Mouse (Mus musculus): Measurements from ENCODE around the gene Fgfr1op. TPM values are rescaled to one million over a fixed set of nuclear protein-coding genes. Genes with fewer than 3 reads are reported as not detected.
"Not testable (repeated sequence)": the region's sequence is repeated elsewhere in the genome, so short reads cannot be mapped to it uniquely, and the experiment has no call there.

Fgfr1op gene
- polyA plus RNA-seq (2015; fragmentation: Nextera tagmentation; extraction: Ambion mirVana) = 32.8 and 33.7 TPM in 2 replicates

DNA sequence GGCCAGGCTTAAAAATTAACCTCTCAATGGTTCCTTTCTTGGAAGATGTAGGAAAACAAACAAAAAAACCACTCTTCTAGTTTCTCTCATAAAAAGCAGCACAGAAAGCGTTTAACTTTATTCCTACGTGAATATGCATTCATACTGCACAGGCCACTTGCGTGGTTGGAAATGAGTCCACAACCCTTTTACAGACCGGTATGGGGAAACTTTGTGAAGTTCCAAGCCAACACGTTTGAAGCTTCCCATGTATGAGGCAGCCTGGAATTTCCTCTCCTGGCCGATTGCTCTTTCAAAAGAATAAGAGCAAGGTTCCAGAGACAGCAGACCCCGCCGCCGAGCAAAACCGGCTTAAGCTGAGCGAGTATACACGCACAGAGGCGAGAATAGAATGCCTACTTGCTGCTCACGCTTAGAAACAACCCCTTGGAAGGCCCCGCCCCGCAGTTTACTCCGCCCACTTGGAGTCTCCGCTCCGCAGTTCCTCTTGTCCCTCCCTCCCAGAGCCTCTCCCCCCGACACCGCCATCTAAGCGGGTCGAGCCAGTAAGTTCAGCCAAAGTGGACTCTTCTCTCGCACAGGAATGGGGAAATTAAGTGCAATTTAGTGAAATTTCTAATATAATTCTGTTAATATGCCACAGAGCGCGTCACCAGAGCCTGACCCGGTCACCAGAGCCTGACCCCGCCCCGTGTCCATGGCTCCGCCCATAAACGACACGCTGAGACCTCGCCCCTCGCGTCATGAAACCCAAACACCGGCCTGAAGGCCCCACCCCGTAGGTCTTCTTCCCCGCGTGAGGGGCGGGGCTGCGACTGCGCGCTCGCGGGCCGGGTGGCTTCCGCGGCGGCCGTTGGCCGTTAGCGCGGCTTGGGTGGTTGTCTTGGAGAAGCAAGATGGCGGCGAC lies at the start of gene Fgfr1op:
Fgfr1op (plus strand) TSS at position 801 of the 907 bp plus-strand sequence.
- H3K36me3 ChIP-seq (ENCODE audit: control insufficient read depth, insufficient read depth, low read length); H3K9me3 ChIP-seq (replicated peaks; ENCODE audit: control insufficient read depth, low read length); H3K27me3 ChIP-seq (ENCODE audit: control insufficient read depth, insufficient read depth, low read length); H3K27ac ChIP-seq (ENCODE audit: low read length); H3K4me1 ChIP-seq (ENCODE audit: control insufficient read depth, insufficient read depth, low read length): not testable (repeated sequence)
- peak; percentile 98 for ATAC-seq (ENCODE audit: insufficient read depth, low FRiP score)
- peak within 1 kb of the TSS; percentile 64 for H3K9ac ChIP-seq (ENCODE audit: low read length)
- peak within 1 kb of the TSS; percentile 44 for H3K4me2 ChIP-seq (ENCODE audit: low read depth, low read length)
- under 1% methylated on average over 11 of the region's 55 CpGs for WGBS
- H3K4me3 ChIP-seq (replicated peaks; ENCODE audit: low read length) = peak within 1 kb of the TSS; percentile 52

DNA sequence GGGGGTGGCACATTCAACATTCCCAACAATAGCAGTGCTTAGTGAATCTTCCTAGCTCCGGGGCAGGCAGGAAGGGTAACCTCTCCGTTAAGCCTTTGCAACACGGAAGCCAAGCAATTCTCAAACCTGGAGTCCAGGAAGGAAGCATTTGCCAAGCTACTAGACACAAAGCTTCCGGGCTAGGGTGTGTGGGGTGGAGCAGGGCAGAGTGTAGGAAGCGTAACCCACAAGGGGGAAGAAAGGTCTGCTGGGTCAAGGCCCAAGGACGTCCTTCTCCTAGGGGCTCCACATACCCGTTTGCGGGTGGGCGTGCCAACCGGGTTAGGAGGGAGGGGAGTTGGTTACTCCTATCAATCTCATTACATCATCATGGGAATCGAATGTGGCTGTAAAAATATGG lies 48.9 kb upstream of the Fgfr1op start:
- not testable (repeated sequence) for H3K4me1 ChIP-seq (ENCODE audit: control insufficient read depth, insufficient read depth, low read length); H3K9ac ChIP-seq (ENCODE audit: low read length); H3K36me3 ChIP-seq (ENCODE audit: control insufficient read depth, insufficient read depth, low read length); H3K9me3 ChIP-seq (replicated peaks; ENCODE audit: control insufficient read depth, low read length); ATAC-seq (ENCODE audit: insufficient read depth, low FRiP score); H3K4me3 ChIP-seq (replicated peaks; ENCODE audit: low read length); H3K27ac ChIP-seq (ENCODE audit: low read length); H3K4me2 ChIP-seq (ENCODE audit: low read depth, low read length); H3K27me3 ChIP-seq (ENCODE audit: control insufficient read depth, insufficient read depth, low read length)
- WGBS = 58% methylated on average over 5 of the region's 11 CpGs

DNA sequence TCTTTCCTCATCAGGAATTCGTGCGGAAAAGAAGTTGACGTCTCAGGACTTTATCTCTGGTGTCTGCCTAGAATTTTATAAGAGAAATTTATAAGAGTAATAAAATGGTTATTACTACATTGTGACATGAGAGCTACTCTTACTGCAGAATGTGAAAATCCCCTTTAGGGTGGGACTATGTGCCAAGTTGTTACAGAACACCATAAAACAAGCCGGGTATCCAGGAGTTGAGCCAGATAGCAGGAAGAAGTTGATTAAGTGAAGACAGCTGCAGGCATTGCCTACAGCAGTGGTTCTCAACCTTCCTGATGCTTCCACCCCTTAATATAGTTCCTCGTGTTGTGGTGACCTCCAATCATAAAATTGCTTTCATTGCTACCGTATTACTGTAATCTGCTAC lies 48.4 kb upstream of the Fgfr1op start:
- H3K4me2 ChIP-seq (ENCODE audit: low read depth, low read length) = not testable (repeated sequence)
- no CpG with 5 or more reads among the region's 6 CpGs for WGBS

DNA sequence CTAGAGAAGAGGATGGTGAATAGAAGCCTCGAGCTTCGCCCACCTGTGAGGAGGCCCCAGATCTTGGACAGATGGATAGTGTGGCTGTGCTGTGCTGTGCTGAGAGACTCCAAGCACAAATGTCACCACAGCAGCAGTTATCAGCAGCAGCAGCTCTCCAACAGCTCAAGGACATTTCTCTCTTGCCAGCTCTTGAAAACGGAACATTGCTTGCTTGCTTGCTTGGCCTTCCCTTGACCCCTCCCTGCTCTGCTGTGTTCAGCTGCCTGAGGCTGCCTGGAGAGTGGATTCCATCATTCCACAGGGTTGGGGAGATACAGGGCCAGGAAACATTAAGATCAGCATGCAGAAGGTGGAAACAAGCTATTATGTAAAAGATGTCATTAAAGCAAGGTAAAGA lies 42.3 kb upstream of the Fgfr1op start:
- ATAC-seq (ENCODE audit: insufficient read depth, low FRiP score); H3K9me3 ChIP-seq (replicated peaks; ENCODE audit: control insufficient read depth, low read length); H3K27ac ChIP-seq (ENCODE audit: low read length); H3K4me3 ChIP-seq (replicated peaks; ENCODE audit: low read length); H3K27me3 ChIP-seq (ENCODE audit: control insufficient read depth, insufficient read depth, low read length); H3K4me1 ChIP-seq (ENCODE audit: control insufficient read depth, insufficient read depth, low read length); H3K36me3 ChIP-seq (ENCODE audit: control insufficient read depth, insufficient read depth, low read length); H3K4me2 ChIP-seq (ENCODE audit: low read depth, low read length); H3K9ac ChIP-seq (ENCODE audit: low read length): not testable (repeated sequence)
- no CpG with 5 or more reads among the region's 3 CpGs for WGBS

More for the DNA sequence above, 48.4 kb upstream of the Fgfr1op start:
- not testable (repeated sequence) for H3K9ac ChIP-seq (ENCODE audit: low read length); H3K27ac ChIP-seq (ENCODE audit: low read length); H3K9me3 ChIP-seq (replicated peaks; ENCODE audit: control insufficient read depth, low read length); H3K4me3 ChIP-seq (replicated peaks; ENCODE audit: low read length); H3K27me3 ChIP-seq (ENCODE audit: control insufficient read depth, insufficient read depth, low read length); H3K4me1 ChIP-seq (ENCODE audit: control insufficient read depth, insufficient read depth, low read length); ATAC-seq (ENCODE audit: insufficient read depth, low FRiP score); H3K36me3 ChIP-seq (ENCODE audit: control insufficient read depth, insufficient read depth, low read length)

DNA sequence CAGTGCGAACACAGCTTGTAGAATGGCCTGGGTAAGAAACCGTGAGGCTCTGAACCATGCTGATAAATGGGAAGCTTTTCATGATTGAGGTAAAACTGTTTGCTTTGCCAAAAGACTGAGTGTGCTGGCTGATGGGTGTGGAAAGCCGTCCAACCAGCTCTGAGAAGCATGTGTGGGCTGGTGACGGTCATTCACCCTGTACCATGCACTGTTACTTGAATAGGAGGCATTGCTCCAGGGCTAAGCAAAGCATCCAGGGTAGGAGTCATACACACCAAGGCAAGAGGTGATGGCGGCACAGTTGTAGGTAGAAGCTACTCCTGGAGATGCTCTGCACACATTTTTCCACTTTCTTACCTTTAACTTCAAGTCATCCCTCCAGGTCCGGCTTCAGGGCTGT lies 40.7 kb upstream of the Fgfr1op start:
- WGBS = 92% methylated on average over 2 of the region's 6 CpGs
- not testable (repeated sequence) for H3K9me3 ChIP-seq (replicated peaks; ENCODE audit: control insufficient read depth, low read length); H3K4me1 ChIP-seq (ENCODE audit: control insufficient read depth, insufficient read depth, low read length); H3K4me3 ChIP-seq (replicated peaks; ENCODE audit: low read length); H3K9ac ChIP-seq (ENCODE audit: low read length); H3K36me3 ChIP-seq (ENCODE audit: control insufficient read depth, insufficient read depth, low read length); H3K4me2 ChIP-seq (ENCODE audit: low read depth, low read length); H3K27ac ChIP-seq (ENCODE audit: low read length); H3K27me3 ChIP-seq (ENCODE audit: control insufficient read depth, insufficient read depth, low read length)
- peak; percentile 78; the same call in 1 of the 2 replicates for ATAC-seq (ENCODE audit: insufficient read depth, low FRiP score)

DNA sequence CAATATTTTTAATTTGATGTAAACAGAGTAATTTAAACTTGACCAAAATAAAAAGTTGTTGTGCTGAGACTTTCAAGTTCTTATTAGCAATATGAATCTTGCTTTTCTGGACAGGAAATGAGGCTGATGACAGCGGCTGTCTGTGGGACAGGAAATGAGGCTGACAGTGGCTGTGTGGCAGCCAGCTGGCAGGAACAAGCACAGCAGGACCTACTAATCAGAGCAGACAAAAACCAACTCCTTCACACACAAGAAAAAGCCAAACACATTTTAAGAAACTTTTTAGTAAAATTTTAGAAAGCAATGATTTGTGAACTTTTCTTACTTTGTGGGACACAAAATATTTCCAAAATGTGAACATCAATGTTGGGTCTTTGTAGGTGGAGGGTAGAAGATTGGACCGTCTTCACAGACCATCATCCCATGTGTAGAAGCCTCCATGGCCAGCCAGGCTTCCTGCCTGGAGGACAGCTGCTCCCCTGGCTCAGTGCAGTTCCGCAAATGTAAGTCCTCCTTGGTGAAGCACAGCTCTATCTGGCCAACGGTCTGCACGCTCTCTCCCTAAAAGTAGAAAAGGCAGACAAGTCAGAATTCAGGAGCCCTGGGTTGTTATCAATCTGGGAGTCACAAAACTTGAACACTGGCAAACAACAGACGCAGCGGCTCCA lies 36.8 kb upstream of the Fgfr1op start:
- not testable (repeated sequence) for ATAC-seq (ENCODE audit: insufficient read depth, low FRiP score); H3K36me3 ChIP-seq (ENCODE audit: control insufficient read depth, insufficient read depth, low read length); H3K9me3 ChIP-seq (replicated peaks; ENCODE audit: control insufficient read depth, low read length); H3K9ac ChIP-seq (ENCODE audit: low read length); H3K27ac ChIP-seq (ENCODE audit: low read length); H3K4me3 ChIP-seq (replicated peaks; ENCODE audit: low read length); H3K27me3 ChIP-seq (ENCODE audit: control insufficient read depth, insufficient read depth, low read length); H3K4me2 ChIP-seq (ENCODE audit: low read depth, low read length); H3K4me1 ChIP-seq (ENCODE audit: control insufficient read depth, insufficient read depth, low read length)
- WGBS = 67% methylated on average over 1 of the region's 7 CpGs

DNA sequence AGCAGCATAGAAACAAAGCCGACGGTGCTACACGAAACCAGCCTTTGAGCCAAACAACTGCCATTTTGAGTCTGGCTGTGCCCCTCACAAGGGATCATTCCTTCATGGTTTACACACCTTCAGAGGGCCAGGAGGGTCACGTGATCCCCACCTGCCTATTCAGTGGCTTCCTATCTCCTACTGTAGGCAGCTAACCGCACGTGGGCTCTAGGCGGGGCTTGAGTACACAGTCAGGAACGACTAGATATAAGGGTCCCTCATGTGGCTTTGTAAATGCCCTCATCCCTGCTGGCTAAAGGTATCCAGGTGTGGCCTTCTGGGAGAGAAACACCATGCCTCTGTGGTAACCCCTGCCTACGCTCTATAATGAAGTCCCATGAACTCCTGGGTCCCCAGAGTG lies 35.7 kb upstream of the Fgfr1op start:
- H3K4me1 ChIP-seq (ENCODE audit: control insufficient read depth, insufficient read depth, low read length); H3K27ac ChIP-seq (ENCODE audit: low read length); H3K27me3 ChIP-seq (ENCODE audit: control insufficient read depth, insufficient read depth, low read length); H3K4me3 ChIP-seq (replicated peaks; ENCODE audit: low read length); H3K9ac ChIP-seq (ENCODE audit: low read length); H3K36me3 ChIP-seq (ENCODE audit: control insufficient read depth, insufficient read depth, low read length); H3K4me2 ChIP-seq (ENCODE audit: low read depth, low read length); H3K9me3 ChIP-seq (replicated peaks; ENCODE audit: control insufficient read depth, low read length): not testable (repeated sequence)
- WGBS = 74% methylated on average over 9 of the region's 9 CpGs
- ATAC-seq (ENCODE audit: insufficient read depth, low FRiP score) = peak; percentile 53; the same call in 1 of the 2 replicates

DNA sequence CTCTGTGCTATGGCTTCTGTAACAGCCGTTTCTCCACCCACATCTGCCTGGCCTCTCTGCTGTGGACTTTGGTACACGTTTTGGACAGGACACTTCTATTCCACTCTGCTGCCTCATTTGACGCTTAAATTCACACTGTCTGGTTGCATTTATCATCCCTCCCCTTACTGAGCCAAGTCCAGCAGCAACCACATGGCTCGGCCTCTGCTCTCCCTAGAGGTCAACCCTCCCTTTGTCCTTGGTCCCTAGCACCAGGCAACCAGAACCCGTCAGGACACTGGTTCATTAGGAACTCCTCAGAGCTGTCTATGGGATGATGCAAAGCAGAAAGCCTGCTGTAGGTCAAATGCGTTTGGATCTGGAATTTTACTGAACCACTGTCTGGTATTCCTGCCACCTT lies 34.5 kb upstream of the Fgfr1op start:
- not testable (repeated sequence) for H3K27me3 ChIP-seq (ENCODE audit: control insufficient read depth, insufficient read depth, low read length); ATAC-seq (ENCODE audit: insufficient read depth, low FRiP score); H3K9me3 ChIP-seq (replicated peaks; ENCODE audit: control insufficient read depth, low read length); H3K4me3 ChIP-seq (replicated peaks; ENCODE audit: low read length); H3K4me2 ChIP-seq (ENCODE audit: low read depth, low read length); H3K36me3 ChIP-seq (ENCODE audit: control insufficient read depth, insufficient read depth, low read length); H3K27ac ChIP-seq (ENCODE audit: low read length); H3K9ac ChIP-seq (ENCODE audit: low read length); H3K4me1 ChIP-seq (ENCODE audit: control insufficient read depth, insufficient read depth, low read length)
- WGBS = no CpG with 5 or more reads among the region's 6 CpGs

DNA sequence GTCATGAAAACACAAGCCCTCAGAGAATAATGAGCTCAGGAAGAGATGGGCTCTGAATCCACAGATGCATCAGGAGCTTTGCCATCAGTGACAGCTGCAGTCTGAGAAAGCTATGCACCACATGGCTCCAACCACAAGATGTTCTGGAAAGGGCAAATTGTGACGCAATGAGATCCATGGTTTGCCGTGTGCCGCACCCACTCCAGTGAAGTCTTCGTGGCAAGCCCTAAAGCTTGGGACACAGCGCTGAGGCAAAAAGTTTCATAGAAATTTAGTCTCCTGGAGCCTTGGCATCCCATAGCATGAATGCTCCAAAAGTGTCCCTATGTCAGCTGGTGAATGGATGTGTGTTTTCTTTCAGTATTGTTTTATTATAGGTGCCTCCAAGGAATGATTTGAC lies 27.2 kb upstream of the Fgfr1op start:
- not testable (repeated sequence) for H3K9ac ChIP-seq (ENCODE audit: low read length); ATAC-seq (ENCODE audit: insufficient read depth, low FRiP score); H3K4me2 ChIP-seq (ENCODE audit: low read depth, low read length); H3K27me3 ChIP-seq (ENCODE audit: control insufficient read depth, insufficient read depth, low read length); H3K9me3 ChIP-seq (replicated peaks; ENCODE audit: control insufficient read depth, low read length); H3K4me1 ChIP-seq (ENCODE audit: control insufficient read depth, insufficient read depth, low read length); H3K4me3 ChIP-seq (replicated peaks; ENCODE audit: low read length); H3K36me3 ChIP-seq (ENCODE audit: control insufficient read depth, insufficient read depth, low read length); H3K27ac ChIP-seq (ENCODE audit: low read length)
- WGBS = 96% methylated on average over 5 of the region's 5 CpGs
